Mouse (Mus musculus): Measurements from ENCODE around the gene Slc9a5.

The Slc9a5 gene

GRCm38 (mm10) chr8:105326968-105327367, 21.7 kb upstream of the Slc9a5 start:
- no peak for DNase-seq

- DNase-seq: no peak
Observed at GRCm38 (mm10) chr8:105330325-105330724, 18.3 kb upstream of the Slc9a5 start.

- no peak for DNase-seq
Observed at GRCm38 (mm10) chr8:105331469-105331868, 17.2 kb upstream of the Slc9a5 start.

GRCm38 (mm10) chr8:105331931-105332330, 16.7 kb upstream of the Slc9a5 start:
- no peak for DNase-seq

- DNase-seq: no peak
Observed at GRCm38 (mm10) chr8:105332523-105332922, 16.1 kb upstream of the Slc9a5 start.

- no peak for DNase-seq
Observed at GRCm38 (mm10) chr8:105336373-105337130, 12.1 kb upstream of the Slc9a5 start.

- DNase-seq: no peak
Observed at GRCm38 (mm10) chr8:105338992-105339391, 9.7 kb upstream of the Slc9a5 start.

- no peak for DNase-seq
Observed at GRCm38 (mm10) chr8:105339886-105340635, 8.6 kb upstream of the Slc9a5 start.

GRCm38 (mm10) chr8:105341399-105341798, 7.2 kb upstream of the Slc9a5 start:
- DNase-seq: no peak

GRCm38 (mm10) chr8:105342768-105343167, 5.9 kb upstream of the Slc9a5 start:
- DNase-seq: no peak

- DNase-seq: no peak
Observed at GRCm38 (mm10) chr8:105343791-105344574, 4.7 kb upstream of the Slc9a5 start.

GRCm38 (mm10) chr8:105345061-105345975, 3.3 kb upstream of the Slc9a5 start:
- peak; percentile 69 for DNase-seq

- no peak for DNase-seq
Observed at GRCm38 (mm10) chr8:105346611-105347427, 1.8 kb upstream of the Slc9a5 start.

- peak; percentile 90 for DNase-seq
Observed at GRCm38 (mm10) chr8:105347428-105348221, 1.0 kb upstream of the Slc9a5 start, which contains the start of gene Fhod1. Fhod1 (minus strand) TSS chr8:105347953.

- DNase-seq: no peak
Observed at GRCm38 (mm10) chr8:105349096-105349771, 591 bp downstream of the Slc9a5 start.

GRCm38 (mm10) chr8:105350186-105350585, 1.5 kb downstream of the Slc9a5 start:
- no peak for DNase-seq

- DNase-seq: no peak
Observed at GRCm38 (mm10) chr8:105353583-105354135, 5.0 kb downstream of the Slc9a5 start.

GRCm38 (mm10) chr8:105354549-105354948, 5.9 kb downstream of the Slc9a5 start:
- no peak for DNase-seq

Measured in layer of hippocampus, adult 9-11 months (tissue).